In the genomic region with DNA sequence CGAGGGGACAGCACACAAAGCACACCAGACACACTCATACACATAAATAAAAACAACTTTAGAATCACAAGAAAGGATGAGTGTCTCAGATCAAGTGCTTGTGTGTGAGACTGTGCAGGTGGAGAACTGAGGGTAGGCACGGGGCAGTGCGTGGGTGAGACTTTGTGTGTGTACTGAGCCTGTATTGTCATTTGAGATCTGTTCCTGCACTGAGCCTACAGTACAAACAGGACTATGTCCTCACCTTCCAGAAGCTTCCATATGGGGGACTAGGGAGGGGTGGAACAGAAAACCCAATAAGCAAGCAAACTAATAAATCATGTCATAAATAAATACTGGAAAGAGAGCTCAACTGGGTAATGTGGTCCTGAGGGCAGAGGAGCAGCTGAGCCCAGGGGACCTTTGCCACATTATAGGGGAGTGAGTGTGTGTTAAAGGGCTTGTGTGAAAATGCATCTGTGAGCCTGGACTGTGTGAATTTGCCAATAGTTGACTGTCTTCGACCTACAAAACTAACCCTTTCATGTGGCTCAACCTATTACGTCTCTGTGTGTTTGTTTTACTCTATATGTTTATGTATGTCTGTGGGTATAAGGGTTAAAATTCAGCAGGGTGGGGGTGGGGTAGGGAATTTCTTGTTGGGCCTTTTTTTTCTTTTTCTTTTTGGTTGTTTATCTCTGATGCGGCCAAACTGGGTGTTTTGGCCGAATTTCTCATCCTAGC, we compare ENCODE assay signal across 14 mouse cellular contexts. TPM values are rescaled to one million over a fixed set of nuclear protein-coding genes. Genes with fewer than 3 reads are reported as not detected.
DNase-seq lines count a peak whose midpoint lies in the region; ATAC-seq and TF ChIP-seq lines count a peak whose summit lies in the region.
"Had no signal": no experiment of that assay in that cellular context is flagged by ENCODE, and none has a peak within 500 bp of the region (broad histone marks: within the 10 kb centered on the region; RNA-seq: fewer than 3 reads in every experiment).

No protein-coding gene starts in this region.

- DNase-seq in heart, postnatal 10 days = no peak
- no peak for DNase-seq in lung, postnatal 36 days
- DNase-seq in spleen, postnatal 14 days (ENCODE audit: low spot score in 2 of 2) = no peak
- no peak for DNase-seq in ovary, postnatal 14 days (ENCODE audit: low spot score)
- DNase-seq: cerebellum, adult 9-11 months; left cerebral cortex, postnatal 4 days; thymus, adult 18-20 months had no signal

- peaks cover 71% of the 10 kb centered on the region for H3K36me3 ChIP-seq in heart, embryonic 14.5 days (ENCODE audit: control insufficient read depth, insufficient read depth, low read length)
- H3K36me3 ChIP-seq in lung, embryonic 16.5 days (ENCODE audit: control insufficient read depth, insufficient read depth, low read length) = peaks cover 4% of the 10 kb centered on the region
- peaks cover 2% of the 10 kb centered on the region; the same call in 1 of the 2 replicates for H3K36me3 ChIP-seq in intestine, embryonic 16.5 days (ENCODE audit: control insufficient read depth, insufficient read depth, low read length)
- no peaks in the 10 kb centered on the region for H3K36me3 ChIP-seq in small intestine, adult 2 months (ENCODE audit: control insufficient read depth, insufficient read depth, low read length)

- no peak overlapping the region for H3K27ac ChIP-seq in heart, embryonic 14.5 days (replicated peaks in 1 of 2; ENCODE audit: control insufficient read depth in 1 of 2, insufficient read depth in 1 of 2, low read depth in 2 of 2, low read length in 2 of 2)
- H3K27ac ChIP-seq in lung, embryonic 16.5 days (ENCODE audit: low read length) = peak overlapping the region; percentile 72
- H3K27ac ChIP-seq in intestine, embryonic 16.5 days (ENCODE audit: low read length) = peak overlapping the region; percentile 55
- peak overlapping the region; percentile 54; the same call in 1 of the 2 replicates for H3K27ac ChIP-seq in small intestine, adult 2 months (ENCODE audit: insufficient read depth, low read depth, low read length)

- no peaks in the 10 kb centered on the region for H3K9me3 ChIP-seq in heart, embryonic 14.5 days (ENCODE audit: control insufficient read depth, low read length)
- no peaks in the 10 kb centered on the region for H3K9me3 ChIP-seq in lung, embryonic 16.5 days (ENCODE audit: control insufficient read depth, low read length)
- H3K9me3 ChIP-seq in intestine, embryonic 16.5 days (ENCODE audit: control insufficient read depth, low read length) = no peaks in the 10 kb centered on the region

- H3K4me3 ChIP-seq in heart, embryonic 14.5 days (ENCODE audit: control insufficient read depth in 1 of 2, insufficient read depth in 1 of 2, low read depth in 1 of 2, low read length in 2 of 2) = no peak overlapping the region
- H3K4me3 ChIP-seq in lung, embryonic 16.5 days (ENCODE audit: low read length) = peak overlapping the region; percentile 34
- H3K4me3 ChIP-seq in intestine, embryonic 16.5 days (ENCODE audit: low read length) = peak overlapping the region; percentile 27
- peak overlapping the region; percentile 38 for H3K4me3 ChIP-seq in small intestine, adult 2 months (ENCODE audit: low read depth, low read length)

- intact Hi-C loops in heart, postnatal 10 days (cut with DNase I) = no loop called here

- H3K4me1 ChIP-seq in heart, embryonic 14.5 days (ENCODE audit: control insufficient read depth in 2 of 2, insufficient read depth in 2 of 2, low read length in 2 of 2) = peaks cover 10 to 12% of the 10 kb centered on the region in 2 experiments
- peaks cover 12% of the 10 kb centered on the region for H3K4me1 ChIP-seq in lung, embryonic 16.5 days (replicated peaks; ENCODE audit: control insufficient read depth, insufficient read depth, low read length)
- peaks cover 9% of the 10 kb centered on the region; the same call in 1 of the 2 replicates for H3K4me1 ChIP-seq in intestine, embryonic 16.5 days (ENCODE audit: control insufficient read depth, insufficient read depth, low read length)
- H3K4me1 ChIP-seq in small intestine, adult 2 months (ENCODE audit: control insufficient read depth, insufficient read depth, insufficient read length, low read length) = peaks cover 2% of the 10 kb centered on the region; the same call in 1 of the 2 replicates

- H3K4me2 ChIP-seq in heart, embryonic 14.5 days (ENCODE audit: low read length) = peak overlapping the region; percentile 49
- peak overlapping the region; percentile 58 for H3K4me2 ChIP-seq in lung, embryonic 16.5 days (ENCODE audit: low read depth, low read length)
- H3K4me2 ChIP-seq in intestine, embryonic 16.5 days (ENCODE audit: low read depth, low read length) = peak overlapping the region; percentile 44; the same call in 1 of the 2 replicates

- no peak for TF ChIP-seq POLR2A in small intestine, adult 2 months (IDR thresholded peaks at IDR 0.05; ENCODE audit: low read depth, low read length)

- no peak overlapping the region for H3K9ac ChIP-seq in heart, embryonic 14.5 days (ENCODE audit: low read length)
- H3K9ac ChIP-seq in lung, embryonic 16.5 days (ENCODE audit: low read length) = no peak overlapping the region
- no peak overlapping the region for H3K9ac ChIP-seq in intestine, embryonic 16.5 days (ENCODE audit: low read depth, low read length)

- 56% methylated on average over 7 of the region's 7 CpGs for WGBS in heart, embryonic 14.5 days
- WGBS in lung, embryonic 16.5 days = 34% methylated on average over 7 of the region's 7 CpGs
- 50% methylated on average over 7 of the region's 7 CpGs for WGBS in intestine, embryonic 16.5 days
- WGBS in small intestine, adult 2 months = 31% methylated on average over 7 of the region's 7 CpGs

- TF ChIP-seq CTCF in small intestine, adult 2 months (IDR thresholded peaks at IDR 0.05; ENCODE audit: extremely low read depth, insufficient read length, insufficient replicate concordance, low read depth, low read length) = no peak

- no peaks in the 10 kb centered on the region for H3K27me3 ChIP-seq in heart, embryonic 14.5 days (ENCODE audit: control insufficient read depth, insufficient read depth, low read length)
- H3K27me3 ChIP-seq in lung, embryonic 16.5 days (ENCODE audit: control insufficient read depth, insufficient read depth, low read depth, low read length) = no peaks in the 10 kb centered on the region
- H3K27me3 ChIP-seq in intestine, embryonic 16.5 days (replicated peaks; ENCODE audit: control insufficient read depth, insufficient read depth, low read length) = no peaks in the 10 kb centered on the region
- no peaks in the 10 kb centered on the region for H3K27me3 ChIP-seq in small intestine, adult 2 months (ENCODE audit: control insufficient read depth, insufficient read depth, low read length)

- ATAC-seq in heart, embryonic 14.5 days (ENCODE audit: insufficient number of reproducible peaks, insufficient read depth, low FRiP score, low read depth) = no peak
- ATAC-seq in lung, embryonic 16.5 days (ENCODE audit: low read depth) = peak; percentile 69
- ATAC-seq in intestine, embryonic 16.5 days = peak; percentile 33
- ATAC-seq: CD4-positive, CD25-positive, alpha-beta regulatory T cell, adult 4 months had no signal

RNA-seq across cellular contexts. Expression of a gene that starts 11.9 kb away (rescaled TPM):
- polyA plus RNA-seq in heart, embryonic 14.5 days (2014; fragmentation: Nextera tagmentation; extraction: Ambion mirVana) = 9.2 and 10.5 TPM in 2 replicates
- total RNA-seq in heart, postnatal 10 days (2021) = 1 to 10 TPM; 2.2 to 3.4 TPM
- 16.5 and 20.4 TPM in 2 replicates for polyA plus RNA-seq in lung, embryonic 16.5 days (2015; fragmentation: Nextera tagmentation; extraction: Ambion mirVana)
- polyA plus RNA-seq in intestine, embryonic 16.5 days (2015; fragmentation: Nextera tagmentation; extraction: Ambion mirVana) = 12.8 and 14.6 TPM in 2 replicates
- 1.8 and 4.4 TPM in 2 replicates for polyA plus RNA-seq in small intestine, adult 2 months (2012; rRNA removed)

RNA-seq across cellular contexts. Expression of a gene that starts 23.8 kb away (rescaled TPM):
- 90.3 and 94.1 TPM in 2 replicates for polyA plus RNA-seq in heart, embryonic 14.5 days (2014; fragmentation: Nextera tagmentation; extraction: Ambion mirVana)
- total RNA-seq in heart, postnatal 10 days (2021) = 100 to 1,000 TPM; 122 to 124 TPM
- polyA plus RNA-seq in lung, embryonic 16.5 days (2015; fragmentation: Nextera tagmentation; extraction: Ambion mirVana) = 36.9 and 39.3 TPM in 2 replicates
- 59.7 and 61.5 TPM in 2 replicates for polyA plus RNA-seq in intestine, embryonic 16.5 days (2015; fragmentation: Nextera tagmentation; extraction: Ambion mirVana)
- polyA plus RNA-seq in small intestine, adult 2 months (2012; rRNA removed) = 28.6 and 32.0 TPM in 2 replicates

RNA-seq across cellular contexts. Expression of a gene that starts 28.1 kb away (rescaled TPM):
- polyA plus RNA-seq in heart, embryonic 14.5 days (2014; fragmentation: Nextera tagmentation; extraction: Ambion mirVana) = 0.11 and 0.19 TPM in 2 replicates
- under 1 TPM in 1 of 2 experiments, not detected in 1; 0.14 TPM for total RNA-seq in heart, postnatal 10 days (2021)
- polyA plus RNA-seq in lung, embryonic 16.5 days (2015; fragmentation: Nextera tagmentation; extraction: Ambion mirVana) = 0.70 and 0.77 TPM in 2 replicates
- 0.10 and 0.17 TPM in 2 replicates for polyA plus RNA-seq in intestine, embryonic 16.5 days (2015; fragmentation: Nextera tagmentation; extraction: Ambion mirVana)
- 0.06 TPM in 1 of 2 replicates, not detected in the other for polyA plus RNA-seq in small intestine, adult 2 months (2012; rRNA removed)
- total RNA-seq: adrenal gland, postnatal 36 days; left cerebral cortex, postnatal 4 days had no signal
- polyA plus RNA-seq: CD4-positive, CD25-positive, alpha-beta regulatory T cell, adult 4 months; large intestine, adult 2 months had no signal

RNA-seq across cellular contexts. Expression of a gene that starts 35.9 kb away (rescaled TPM):
- 2.2 TPM in 2 replicates for polyA plus RNA-seq in heart, embryonic 14.5 days (2014; fragmentation: Nextera tagmentation; extraction: Ambion mirVana)
- total RNA-seq in heart, postnatal 10 days (2021) = 1 to 10 TPM; 4.0 to 8.0 TPM
- 0.16 and 0.31 TPM in 2 replicates for polyA plus RNA-seq in lung, embryonic 16.5 days (2015; fragmentation: Nextera tagmentation; extraction: Ambion mirVana)
- polyA plus RNA-seq in intestine, embryonic 16.5 days (2015; fragmentation: Nextera tagmentation; extraction: Ambion mirVana) = 0.57 and 0.61 TPM in 2 replicates
- polyA plus RNA-seq in small intestine, adult 2 months (2012; rRNA removed) = 4.8 and 11.8 TPM in 2 replicates
- polyA plus RNA-seq: CD4-positive, CD25-positive, alpha-beta regulatory T cell, adult 4 months had no signal

RNA-seq across cellular contexts. Expression of a gene that starts 51.9 kb away (rescaled TPM):
- 59.4 and 82.6 TPM in 2 replicates for polyA plus RNA-seq in heart, embryonic 14.5 days (2014; fragmentation: Nextera tagmentation; extraction: Ambion mirVana)
- 10 to 100 TPM; 22.3 to 36.8 TPM for total RNA-seq in heart, postnatal 10 days (2021)
- 76.0 and 82.9 TPM in 2 replicates for polyA plus RNA-seq in lung, embryonic 16.5 days (2015; fragmentation: Nextera tagmentation; extraction: Ambion mirVana)
- 47.5 and 49.9 TPM in 2 replicates for polyA plus RNA-seq in intestine, embryonic 16.5 days (2015; fragmentation: Nextera tagmentation; extraction: Ambion mirVana)
- polyA plus RNA-seq in small intestine, adult 2 months (2012; rRNA removed) = 28.6 and 85.7 TPM in 2 replicates

Comparison
In these comparisons a context has a peak if more than half of its experiments do, and no peak if none do; other contexts are left out.
1. H3K27ac ChIP-seq: peak in lung, embryonic 16.5 days (single experiment), intestine, embryonic 16.5 days (single experiment) and small intestine, adult 2 months (single experiment); none in heart, embryonic 14.5 days (0 of 2).
2. H3K4me3 ChIP-seq: peak in lung, embryonic 16.5 days (single experiment), intestine, embryonic 16.5 days (single experiment) and small intestine, adult 2 months (single experiment); none in heart, embryonic 14.5 days (0 of 2).
3. Peak in every context shown above with its lines, with median percentiles within 50 percentile points of each other: H3K4me2 ChIP-seq.